Mouse (Mus musculus): Measurements from ENCODE around the gene Cphx2. TPM values are rescaled to one million over a fixed set of nuclear protein-coding genes. Genes with fewer than 3 reads are reported as not detected.
"Not testable (repeated sequence)": the region's sequence is repeated elsewhere in the genome, so short reads cannot be mapped to it uniquely, and the experiment has no call there.

Gene Cphx2
- polyA plus RNA-seq (2011; ENCODE audit: insufficient read depth, insufficient read length, low read depth, missing spikeins), result not detected in 2 replicates

DNA sequence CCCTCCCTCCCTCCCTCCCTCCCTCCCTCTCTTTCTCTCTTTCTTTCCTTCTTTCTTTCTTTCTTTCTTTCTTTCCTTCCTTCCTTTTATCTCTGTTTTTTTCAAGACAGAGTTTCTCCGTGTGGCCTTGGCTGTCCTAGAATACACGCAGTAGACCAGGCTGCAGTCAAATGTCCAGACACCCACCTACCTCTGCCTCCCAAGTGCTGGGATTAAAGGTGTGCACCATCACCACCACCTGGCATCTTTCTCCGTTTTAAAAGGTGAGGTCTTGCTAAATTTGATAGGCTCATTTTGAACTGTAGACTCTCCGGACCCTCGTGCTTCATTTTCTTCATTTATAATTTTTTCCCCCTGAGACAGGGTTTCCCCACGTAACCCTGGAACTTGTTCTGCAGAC is at the start of gene Cphx2:
Gene Cphx2, plus strand, starts transcription at position 301 of the 400 bp plus-strand sequence.
- H3K27ac ChIP-seq (ENCODE audit: insufficient read depth, low read length); H3K9me3 ChIP-seq (replicated peaks; ENCODE audit: control insufficient read depth, insufficient read depth, low read length, poor library complexity, severe bottlenecking); H3K9ac ChIP-seq (ENCODE audit: low read depth, poor library complexity, severe bottlenecking); H3K4me3 ChIP-seq (ENCODE audit: low read depth, low read length); H3K36me3 ChIP-seq (ENCODE audit: control insufficient read depth, insufficient read depth, low read length, poor library complexity, severe bottlenecking); H3K27me3 ChIP-seq (ENCODE audit: control insufficient read depth, insufficient read depth, low read length, poor library complexity, severe bottlenecking); H3K4me1 ChIP-seq (ENCODE audit: control insufficient read depth, insufficient read depth, low read length): not testable (repeated sequence)

DNA sequence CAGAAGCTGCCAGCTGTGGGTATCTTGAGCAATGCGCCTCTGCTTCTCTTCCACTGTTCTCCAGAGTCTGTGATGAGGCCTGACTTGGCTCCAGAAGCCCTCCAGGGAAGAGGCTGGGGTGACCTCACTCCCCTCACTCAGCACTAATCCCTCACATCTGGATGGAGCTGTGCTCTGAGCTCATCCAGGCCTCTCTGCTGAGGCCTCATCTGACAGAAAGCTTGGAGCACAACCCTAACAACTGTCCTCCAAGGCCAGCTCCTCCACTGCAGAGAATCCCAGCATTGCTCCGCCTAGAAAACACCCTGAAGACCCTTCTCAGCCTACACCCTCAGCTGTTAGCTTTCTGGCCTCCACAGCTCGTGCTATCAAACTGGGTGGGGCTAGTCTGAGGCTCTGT is 47.0 kb upstream of the Cphx2 start:
- not testable (repeated sequence) for H3K27ac ChIP-seq (ENCODE audit: insufficient read depth, low read length); H3K27me3 ChIP-seq (ENCODE audit: control insufficient read depth, insufficient read depth, low read length, poor library complexity, severe bottlenecking); H3K9ac ChIP-seq (ENCODE audit: low read depth, poor library complexity, severe bottlenecking); H3K4me3 ChIP-seq (ENCODE audit: low read depth, low read length); H3K9me3 ChIP-seq (replicated peaks; ENCODE audit: control insufficient read depth, insufficient read depth, low read length, poor library complexity, severe bottlenecking); H3K36me3 ChIP-seq (ENCODE audit: control insufficient read depth, insufficient read depth, low read length, poor library complexity, severe bottlenecking); H3K4me1 ChIP-seq (ENCODE audit: control insufficient read depth, insufficient read depth, low read length)

DNA sequence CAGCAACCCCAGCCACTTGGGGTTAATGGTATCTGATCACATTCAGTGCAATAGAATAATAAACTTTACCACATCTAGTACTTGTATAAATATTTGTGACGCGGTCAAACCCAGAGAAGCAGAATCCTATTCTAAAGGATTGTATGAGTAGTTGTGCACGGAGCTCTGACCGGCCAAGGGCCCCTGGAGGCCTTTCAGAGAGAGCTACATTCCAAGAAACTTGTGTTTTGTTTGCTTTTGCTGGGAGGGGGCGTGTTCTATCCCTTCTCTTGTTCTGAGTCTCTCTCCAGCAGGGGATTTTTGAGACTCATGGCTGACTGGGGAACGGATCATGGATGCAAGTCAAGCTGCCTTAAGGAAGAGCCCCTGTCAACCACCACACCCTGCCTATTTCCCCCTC is 45.9 kb upstream of the Cphx2 start:
- H3K27me3 ChIP-seq (ENCODE audit: control insufficient read depth, insufficient read depth, low read length, poor library complexity, severe bottlenecking); H3K9ac ChIP-seq (ENCODE audit: low read depth, poor library complexity, severe bottlenecking); H3K27ac ChIP-seq (ENCODE audit: insufficient read depth, low read length); H3K9me3 ChIP-seq (replicated peaks; ENCODE audit: control insufficient read depth, insufficient read depth, low read length, poor library complexity, severe bottlenecking); H3K4me3 ChIP-seq (ENCODE audit: low read depth, low read length); H3K36me3 ChIP-seq (ENCODE audit: control insufficient read depth, insufficient read depth, low read length, poor library complexity, severe bottlenecking); H3K4me1 ChIP-seq (ENCODE audit: control insufficient read depth, insufficient read depth, low read length): not testable (repeated sequence)

DNA sequence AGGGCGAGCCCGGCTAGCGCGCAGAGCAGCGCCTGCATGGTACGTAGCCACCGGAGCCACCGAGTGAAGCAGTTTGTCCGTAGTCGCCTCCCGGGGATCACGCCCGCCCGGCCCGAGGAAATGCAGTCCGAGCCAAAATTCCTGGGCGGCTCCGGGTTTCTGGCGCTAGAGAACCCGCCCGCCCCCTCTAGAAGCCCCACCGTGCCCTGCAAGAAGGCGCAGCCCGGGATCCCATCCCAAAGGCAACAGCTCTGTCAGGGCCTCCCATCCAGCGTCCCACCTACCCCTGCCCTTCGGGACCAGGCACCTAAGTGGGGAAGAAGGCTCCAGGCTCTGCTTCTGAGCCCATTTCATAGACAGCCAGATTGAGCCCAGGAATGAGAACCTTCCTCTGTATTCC is 38.7 kb upstream of the Cphx2 start, which contains the start of gene Gm9780:
Gene Gm9780, minus strand, starts transcription at position 101 of the 400 bp plus-strand sequence.
- not testable (repeated sequence) for H3K36me3 ChIP-seq (ENCODE audit: control insufficient read depth, insufficient read depth, low read length, poor library complexity, severe bottlenecking)

DNA sequence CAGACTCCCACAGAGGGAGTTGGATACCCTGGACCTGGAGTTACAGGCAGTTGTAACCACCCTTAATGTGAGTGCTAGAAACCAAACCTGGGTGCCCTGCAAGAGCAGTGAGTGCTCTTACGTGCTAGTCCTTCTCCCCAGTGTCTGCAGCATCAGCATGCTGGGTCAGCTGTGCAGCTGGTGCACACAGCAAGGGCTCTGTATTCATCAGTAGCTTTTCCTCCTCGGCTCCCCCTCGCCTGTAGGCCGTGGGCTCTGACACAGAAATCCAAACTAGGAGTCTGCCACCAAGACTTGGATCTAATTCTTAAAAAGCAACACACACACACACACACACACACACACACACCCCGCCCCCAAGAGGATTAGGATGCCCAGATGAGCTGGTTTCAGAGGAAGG is 36.3 kb upstream of the Cphx2 start:
- not testable (repeated sequence) for H3K27ac ChIP-seq (ENCODE audit: insufficient read depth, low read length); H3K9ac ChIP-seq (ENCODE audit: low read depth, poor library complexity, severe bottlenecking); H3K9me3 ChIP-seq (replicated peaks; ENCODE audit: control insufficient read depth, insufficient read depth, low read length, poor library complexity, severe bottlenecking); H3K4me3 ChIP-seq (ENCODE audit: low read depth, low read length); H3K4me1 ChIP-seq (ENCODE audit: control insufficient read depth, insufficient read depth, low read length); H3K27me3 ChIP-seq (ENCODE audit: control insufficient read depth, insufficient read depth, low read length, poor library complexity, severe bottlenecking); H3K36me3 ChIP-seq (ENCODE audit: control insufficient read depth, insufficient read depth, low read length, poor library complexity, severe bottlenecking)

More for the DNA sequence above, 38.7 kb upstream of the Cphx2 start, which contains the start of gene Gm9780:
- not testable (repeated sequence) for H3K9me3 ChIP-seq (replicated peaks; ENCODE audit: control insufficient read depth, insufficient read depth, low read length, poor library complexity, severe bottlenecking); H3K27ac ChIP-seq (ENCODE audit: insufficient read depth, low read length); H3K27me3 ChIP-seq (ENCODE audit: control insufficient read depth, insufficient read depth, low read length, poor library complexity, severe bottlenecking); H3K9ac ChIP-seq (ENCODE audit: low read depth, poor library complexity, severe bottlenecking); H3K4me1 ChIP-seq (ENCODE audit: control insufficient read depth, insufficient read depth, low read length); H3K4me3 ChIP-seq (ENCODE audit: low read depth, low read length)

DNA sequence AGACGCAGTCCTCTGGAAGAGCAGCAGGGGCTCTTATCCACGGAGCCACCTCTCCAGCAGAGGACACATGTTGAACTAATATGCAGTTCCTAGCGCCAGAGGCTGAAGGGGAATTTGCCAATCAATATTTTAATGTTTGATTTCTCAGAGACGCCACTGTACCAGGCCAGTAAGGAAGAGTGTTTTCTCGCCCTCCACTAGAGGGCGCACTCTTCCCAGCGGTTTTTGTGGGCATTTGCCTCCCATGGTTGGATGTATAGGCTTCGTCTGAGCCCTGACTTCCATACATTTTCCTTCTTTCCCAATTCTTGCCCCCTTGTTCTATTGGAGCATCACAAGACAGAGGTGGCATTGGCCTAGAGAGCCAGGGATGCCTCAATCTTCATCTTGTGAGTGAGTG is 34.3 kb upstream of the Cphx2 start:
- not testable (repeated sequence) for H3K4me3 ChIP-seq (ENCODE audit: low read depth, low read length); H3K9ac ChIP-seq (ENCODE audit: low read depth, poor library complexity, severe bottlenecking); H3K27me3 ChIP-seq (ENCODE audit: control insufficient read depth, insufficient read depth, low read length, poor library complexity, severe bottlenecking)

DNA sequence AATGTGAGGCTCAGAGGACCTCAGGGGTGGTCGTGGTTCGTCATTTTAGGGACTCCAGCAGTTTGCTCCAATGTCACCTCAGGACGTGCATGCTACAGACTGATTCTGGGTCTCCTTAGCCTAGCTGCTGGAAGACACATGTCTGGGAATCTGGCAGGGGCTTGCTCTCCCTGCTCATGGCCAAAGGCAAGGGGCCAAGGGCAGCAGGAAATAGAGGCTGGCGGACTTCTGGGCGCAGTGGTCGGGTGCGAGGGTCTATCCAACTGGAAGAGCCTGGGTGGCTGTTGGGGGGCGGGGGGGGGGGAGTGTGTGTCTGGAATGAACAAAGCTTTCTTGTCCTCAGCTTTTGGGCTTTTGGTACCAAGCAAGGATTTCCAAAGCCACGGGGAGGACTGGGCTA is 32.5 kb upstream of the Cphx2 start:
- H3K9me3 ChIP-seq (replicated peaks; ENCODE audit: control insufficient read depth, insufficient read depth, low read length, poor library complexity, severe bottlenecking); H3K9ac ChIP-seq (ENCODE audit: low read depth, poor library complexity, severe bottlenecking); H3K27me3 ChIP-seq (ENCODE audit: control insufficient read depth, insufficient read depth, low read length, poor library complexity, severe bottlenecking); H3K27ac ChIP-seq (ENCODE audit: insufficient read depth, low read length); H3K4me1 ChIP-seq (ENCODE audit: control insufficient read depth, insufficient read depth, low read length); H3K4me3 ChIP-seq (ENCODE audit: low read depth, low read length); H3K36me3 ChIP-seq (ENCODE audit: control insufficient read depth, insufficient read depth, low read length, poor library complexity, severe bottlenecking): not testable (repeated sequence)

More for the DNA sequence above, 34.3 kb upstream of the Cphx2 start:
- not testable (repeated sequence) for H3K9me3 ChIP-seq (replicated peaks; ENCODE audit: control insufficient read depth, insufficient read depth, low read length, poor library complexity, severe bottlenecking); H3K36me3 ChIP-seq (ENCODE audit: control insufficient read depth, insufficient read depth, low read length, poor library complexity, severe bottlenecking); H3K27ac ChIP-seq (ENCODE audit: insufficient read depth, low read length); H3K4me1 ChIP-seq (ENCODE audit: control insufficient read depth, insufficient read depth, low read length)

DNA sequence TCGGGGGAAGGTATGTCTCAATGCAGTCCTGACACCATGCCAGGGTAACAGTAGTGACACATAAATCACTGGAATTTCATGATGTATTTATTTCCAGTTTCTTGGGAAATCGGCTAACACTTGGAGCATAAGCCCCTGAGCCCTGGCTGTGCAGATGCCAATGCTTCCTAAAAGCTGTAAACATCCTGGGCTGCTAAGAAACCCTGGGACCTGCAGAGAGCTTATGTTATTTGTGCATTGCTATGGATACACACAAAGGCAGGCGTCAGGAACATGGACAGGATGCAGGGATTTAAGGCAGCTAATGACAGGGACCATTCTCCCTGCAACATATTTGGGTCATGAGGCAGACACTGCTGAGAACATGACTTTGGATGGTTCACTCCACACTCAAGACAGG is 23.1 kb upstream of the Cphx2 start:
- not testable (repeated sequence) for H3K36me3 ChIP-seq (ENCODE audit: control insufficient read depth, insufficient read depth, low read length, poor library complexity, severe bottlenecking); H3K4me3 ChIP-seq (ENCODE audit: low read depth, low read length); H3K9ac ChIP-seq (ENCODE audit: low read depth, poor library complexity, severe bottlenecking); H3K27ac ChIP-seq (ENCODE audit: insufficient read depth, low read length); H3K9me3 ChIP-seq (replicated peaks; ENCODE audit: control insufficient read depth, insufficient read depth, low read length, poor library complexity, severe bottlenecking); H3K27me3 ChIP-seq (ENCODE audit: control insufficient read depth, insufficient read depth, low read length, poor library complexity, severe bottlenecking); H3K4me1 ChIP-seq (ENCODE audit: control insufficient read depth, insufficient read depth, low read length)

DNA sequence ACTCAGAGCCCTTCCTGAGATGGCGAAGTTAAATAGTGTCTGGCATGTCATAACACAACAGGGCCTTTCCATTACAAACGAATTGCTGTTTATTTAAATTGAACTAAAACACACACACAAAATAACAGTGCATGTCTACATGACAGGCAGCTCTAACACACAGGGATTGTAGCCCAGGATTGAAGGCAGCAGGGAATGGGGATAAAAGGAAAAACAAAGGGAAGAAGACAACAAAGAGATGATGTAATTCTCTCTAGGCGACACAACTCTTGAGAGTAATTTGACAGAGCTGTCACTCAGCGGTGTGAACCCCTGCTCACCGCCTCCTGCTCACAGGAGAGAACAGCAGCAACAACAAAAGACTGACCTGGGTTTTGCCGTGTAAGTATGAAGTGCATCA is 22.0 kb upstream of the Cphx2 start:
- H3K27ac ChIP-seq (ENCODE audit: insufficient read depth, low read length); H3K9me3 ChIP-seq (replicated peaks; ENCODE audit: control insufficient read depth, insufficient read depth, low read length, poor library complexity, severe bottlenecking); H3K4me3 ChIP-seq (ENCODE audit: low read depth, low read length); H3K36me3 ChIP-seq (ENCODE audit: control insufficient read depth, insufficient read depth, low read length, poor library complexity, severe bottlenecking); H3K27me3 ChIP-seq (ENCODE audit: control insufficient read depth, insufficient read depth, low read length, poor library complexity, severe bottlenecking); H3K9ac ChIP-seq (ENCODE audit: low read depth, poor library complexity, severe bottlenecking); H3K4me1 ChIP-seq (ENCODE audit: control insufficient read depth, insufficient read depth, low read length): not testable (repeated sequence)

DNA sequence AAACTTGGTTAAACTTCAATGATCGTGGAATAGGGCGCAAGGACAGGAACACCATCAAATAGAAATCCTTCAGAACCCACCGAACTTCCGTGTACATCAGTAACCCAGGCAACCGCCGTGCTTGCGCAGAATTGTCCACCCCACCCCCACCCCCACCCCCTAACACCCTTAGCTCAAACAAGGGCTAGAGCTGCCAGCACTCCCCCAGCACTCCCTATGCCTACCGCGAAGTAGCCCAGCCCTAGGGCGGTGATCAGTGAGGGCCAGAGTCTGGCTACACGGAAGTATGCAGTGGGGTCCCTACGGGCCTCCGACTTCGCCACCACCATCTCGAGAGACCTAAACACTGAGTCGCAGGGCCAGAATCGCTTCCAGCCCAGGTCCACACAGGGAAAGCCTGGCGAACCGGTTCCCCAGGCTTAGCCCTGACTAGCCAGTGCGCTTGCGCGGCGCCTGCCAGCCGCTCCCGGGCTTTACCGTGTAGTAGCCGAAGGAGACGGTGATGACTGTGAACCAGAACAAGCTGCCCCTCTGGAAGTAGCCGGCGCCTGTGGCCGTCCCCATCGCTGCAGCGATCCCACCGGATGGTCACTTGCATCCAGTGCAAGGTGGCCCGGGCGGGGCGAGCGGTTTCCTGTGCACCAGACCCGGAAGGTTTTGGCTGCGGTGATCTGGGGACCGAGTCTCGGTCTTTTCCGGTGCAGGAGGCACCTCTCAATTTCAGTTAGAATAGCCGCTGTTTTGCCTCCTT is 14.6 kb upstream of the Cphx2 start:
- H3K27me3 ChIP-seq (ENCODE audit: control insufficient read depth, insufficient read depth, low read length, poor library complexity, severe bottlenecking); H3K9ac ChIP-seq (ENCODE audit: low read depth, poor library complexity, severe bottlenecking); H3K36me3 ChIP-seq (ENCODE audit: control insufficient read depth, insufficient read depth, low read length, poor library complexity, severe bottlenecking); H3K27ac ChIP-seq (ENCODE audit: insufficient read depth, low read length); H3K4me1 ChIP-seq (ENCODE audit: control insufficient read depth, insufficient read depth, low read length); H3K9me3 ChIP-seq (replicated peaks; ENCODE audit: control insufficient read depth, insufficient read depth, low read length, poor library complexity, severe bottlenecking); H3K4me3 ChIP-seq (ENCODE audit: low read depth, low read length): not testable (repeated sequence)

All from ES-Bruce4 (cell line).